Mouse (Mus musculus): ENCODE results near the gene Arhgef5.

The Arhgef5 gene

DNA sequence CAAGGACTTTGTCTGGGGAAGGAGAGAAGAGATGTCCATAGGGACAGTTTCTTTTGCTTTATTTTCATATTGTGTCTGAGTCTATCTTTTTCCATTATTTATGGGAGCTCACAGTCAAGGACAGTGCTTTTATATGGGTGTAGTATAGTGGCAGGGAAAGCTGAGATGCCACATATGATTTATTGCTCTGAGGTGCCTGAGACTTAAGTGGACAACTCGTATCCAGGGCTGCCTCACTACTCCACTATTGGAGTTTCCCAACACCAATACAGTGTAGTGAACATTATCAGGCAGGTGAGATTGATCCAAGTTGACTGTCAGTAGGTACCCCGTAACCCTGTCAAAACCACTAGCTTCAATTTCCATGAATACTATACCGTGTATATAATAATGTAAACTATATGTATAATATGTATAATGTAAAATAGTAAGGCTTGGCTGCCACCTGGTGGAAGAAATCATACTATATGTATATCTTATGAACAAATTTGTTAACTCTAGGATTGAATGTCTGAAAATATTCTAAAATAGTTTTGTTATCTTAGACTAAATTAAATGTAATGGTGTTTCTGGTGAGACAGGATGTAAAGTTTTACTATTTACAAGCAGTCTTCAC lies 70.3 kb downstream of the Arhgef5 start:
- no peak for DNase-seq

GRCm38 (mm10) chr6:43337491-43337961 lies 72.1 kb downstream of the Arhgef5 start:
- DNase-seq: no peak

GRCm38 (mm10) chr6:43338804-43339203 lies 73.4 kb downstream of the Arhgef5 start:
- no peak for DNase-seq
